Mouse (Mus musculus): ENCODE results near the gene Myl4.
A peak's percentile ranks its signal among the peaks of the same experiment; 100 is the strongest.

Myl4 gene

DNA sequence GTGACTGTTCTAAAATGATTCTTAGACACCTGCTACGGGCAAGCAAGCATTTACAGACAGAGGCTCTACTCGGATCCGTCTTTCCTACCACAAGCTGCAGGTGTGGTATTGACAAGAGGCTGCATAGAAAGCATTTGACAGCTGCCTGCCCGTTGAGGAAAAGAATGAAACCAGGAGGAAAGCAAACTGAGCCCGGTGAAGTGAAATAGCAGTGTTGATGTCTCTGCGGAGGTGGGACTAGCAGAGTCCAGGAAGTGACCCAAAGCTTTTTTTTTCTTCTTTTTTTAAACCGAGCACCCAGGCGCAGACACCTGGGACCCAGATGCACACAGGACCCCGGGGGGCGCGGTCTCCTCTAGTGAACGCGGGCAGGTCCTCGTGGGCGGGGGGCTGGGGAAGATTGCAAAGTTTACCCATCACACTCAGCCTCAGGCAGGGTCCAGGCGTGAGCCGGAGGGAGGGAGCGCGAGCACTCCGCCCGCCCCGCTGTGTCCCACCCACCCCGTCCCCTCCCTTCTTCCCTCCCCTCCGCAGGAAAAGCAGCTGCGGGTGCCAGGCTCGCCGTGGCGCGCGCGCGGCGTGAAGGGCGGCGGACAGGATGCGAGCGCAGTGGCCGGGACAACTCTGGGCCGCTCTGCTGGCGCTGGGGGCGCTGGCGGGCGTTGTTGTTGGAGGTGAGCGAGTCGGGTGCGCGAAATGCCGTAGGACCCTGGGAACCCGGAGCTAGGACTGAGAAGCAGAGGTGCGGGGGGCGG is 57.2 kb downstream of the Myl4 start, which contains the start of gene Itgb3:
Gene Itgb3 (plus strand): TSS at position 510 of the 755 bp plus-strand sequence.
- DNase-seq = peak; percentile 84

- DNase-seq = no peak
Measured at GRCm38 (mm10) chr11:104608249-104608920, 57.9 kb downstream of the Myl4 start.

- DNase-seq = no peak
Measured at GRCm38 (mm10) chr11:104609033-104609684, 58.7 kb downstream of the Myl4 start.

DNA sequence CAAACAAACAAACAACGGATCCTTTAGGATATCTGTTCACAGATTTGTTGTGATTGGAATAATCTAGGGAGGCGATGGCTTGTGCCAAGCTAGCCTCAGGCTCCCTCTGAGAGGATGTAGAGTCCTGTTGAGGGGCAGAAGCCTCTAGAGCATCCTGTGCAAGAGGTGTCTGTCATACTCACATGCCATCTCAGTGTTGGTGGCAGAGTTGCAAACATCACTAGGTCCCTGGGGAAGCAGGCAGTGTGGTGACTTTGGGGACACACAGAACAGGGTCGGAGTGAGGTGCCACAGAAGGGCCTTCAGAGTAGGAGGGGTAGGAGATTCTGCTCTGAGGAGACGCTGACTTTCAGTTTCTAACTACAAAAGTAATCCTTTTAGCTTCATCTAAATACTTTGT is 59.3 kb downstream of the Myl4 start:
- DNase-seq = no peak

DNA sequence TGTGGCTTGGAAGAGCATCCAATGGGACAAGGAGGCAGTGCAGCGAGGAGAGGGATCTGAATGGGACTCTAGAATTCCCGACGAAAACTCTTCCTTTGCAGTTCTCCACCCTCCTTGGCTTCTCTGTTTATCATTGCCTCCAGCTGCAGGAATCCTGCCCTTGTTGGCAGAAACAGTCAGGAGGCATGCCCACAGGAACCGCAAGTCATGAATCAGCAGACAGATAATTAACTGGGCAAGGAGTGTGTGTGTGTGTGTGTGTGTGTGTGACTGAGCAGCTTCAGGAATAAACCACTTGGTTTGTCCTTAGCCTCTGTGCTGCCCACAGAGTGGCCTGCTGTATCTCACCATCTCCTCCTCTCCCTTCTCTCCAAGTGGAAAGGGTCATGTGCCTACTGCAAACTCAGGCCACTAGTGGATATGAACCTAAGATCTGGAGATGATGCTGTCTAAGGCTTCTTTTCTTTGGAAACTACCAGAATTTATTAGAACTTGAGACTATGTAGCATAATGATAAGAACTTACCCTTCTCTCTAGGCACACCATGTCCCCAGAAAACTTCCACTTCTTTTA is 61.2 kb downstream of the Myl4 start:
- DNase-seq = peak; percentile 66

GRCm38 (mm10) chr11:104613551-104613950 is 63.1 kb downstream of the Myl4 start:
- DNase-seq = no peak

DNA sequence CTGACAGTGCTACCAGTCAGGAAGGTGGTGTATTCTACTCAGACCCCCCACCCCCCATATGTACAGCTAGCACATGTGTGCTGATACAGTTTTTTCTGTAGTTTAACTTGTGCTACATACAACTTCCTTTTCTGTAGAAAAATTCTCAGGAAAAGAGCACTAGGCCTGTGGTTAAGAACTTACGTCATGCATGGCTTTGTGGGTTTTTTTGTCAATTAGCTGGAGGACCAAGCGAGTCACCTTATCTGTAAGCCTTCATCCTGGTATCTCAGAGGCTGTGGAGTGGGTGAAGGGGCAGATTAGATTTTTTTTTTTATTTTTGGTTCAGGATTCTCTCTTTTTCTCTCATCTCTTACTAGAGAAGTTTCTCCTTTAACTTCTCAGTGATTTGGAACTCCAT is 63.7 kb downstream of the Myl4 start:
- DNase-seq = no peak

DNA sequence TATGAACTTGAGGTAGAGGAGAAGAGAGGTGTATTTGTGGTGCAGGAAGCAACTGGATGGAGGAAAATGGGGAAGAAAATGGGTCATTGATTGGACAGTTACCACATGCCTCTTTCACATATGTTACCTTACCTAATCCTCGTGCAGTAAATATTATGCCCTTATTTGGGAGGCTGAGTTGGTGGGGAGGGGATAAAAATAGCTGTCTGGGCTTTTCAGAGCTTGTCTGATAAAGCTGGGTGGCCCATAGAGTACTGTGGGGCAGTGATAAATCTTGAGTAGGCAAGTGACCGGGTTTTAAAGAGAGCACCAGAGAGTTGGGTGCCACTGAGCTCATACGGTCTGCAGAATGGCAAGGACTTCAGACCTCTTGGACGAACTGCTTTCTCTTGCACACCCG is 65.7 kb downstream of the Myl4 start:
- no peak for DNase-seq

- no peak for DNase-seq
Measured at GRCm38 (mm10) chr11:104618638-104619076, 68.2 kb downstream of the Myl4 start.

DNA sequence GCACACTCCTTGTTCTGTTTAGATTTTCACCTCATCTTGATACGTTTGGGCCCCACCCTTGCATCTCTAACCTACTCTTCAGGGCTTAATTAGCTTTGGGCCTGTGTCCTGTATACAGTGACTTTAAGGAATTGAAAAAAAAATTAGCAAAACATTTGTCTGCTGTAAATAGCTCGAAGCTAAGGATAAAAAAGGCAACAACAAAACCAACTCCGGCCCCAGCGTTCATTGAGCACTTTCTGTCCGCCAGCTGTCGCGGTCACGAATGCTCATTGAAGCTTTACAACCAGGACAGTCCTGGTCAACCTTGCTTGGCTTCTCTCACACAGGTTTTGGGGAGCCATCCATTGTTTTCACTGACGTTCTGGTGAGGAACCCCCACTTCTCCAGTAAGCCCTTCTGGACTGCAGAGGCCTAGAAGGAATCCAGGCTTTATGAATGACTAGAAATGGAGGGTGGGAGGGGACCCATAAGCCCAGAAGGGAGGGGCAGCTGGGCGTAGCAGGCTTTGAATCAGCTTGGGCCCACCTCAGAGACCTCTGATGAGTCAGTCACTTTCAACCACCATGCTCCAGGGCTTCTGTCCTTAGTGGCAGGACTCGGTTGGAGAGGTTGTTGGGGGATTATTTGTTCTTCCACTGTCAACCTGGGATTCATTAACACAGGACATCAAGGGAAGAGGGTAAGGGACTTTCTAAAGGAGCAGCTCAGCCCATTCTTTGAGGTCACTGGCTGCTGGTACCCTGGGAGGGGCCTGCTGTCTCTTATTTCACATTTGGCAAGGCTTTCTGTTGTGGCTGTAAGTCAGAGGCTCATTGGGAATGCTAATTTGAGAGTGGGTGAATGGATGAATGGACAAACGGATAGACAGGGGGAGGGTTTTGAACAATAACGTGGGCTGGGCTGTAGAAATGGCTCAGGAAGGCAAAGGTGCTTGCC is 68.9 kb downstream of the Myl4 start:
- no peak for DNase-seq

DNA sequence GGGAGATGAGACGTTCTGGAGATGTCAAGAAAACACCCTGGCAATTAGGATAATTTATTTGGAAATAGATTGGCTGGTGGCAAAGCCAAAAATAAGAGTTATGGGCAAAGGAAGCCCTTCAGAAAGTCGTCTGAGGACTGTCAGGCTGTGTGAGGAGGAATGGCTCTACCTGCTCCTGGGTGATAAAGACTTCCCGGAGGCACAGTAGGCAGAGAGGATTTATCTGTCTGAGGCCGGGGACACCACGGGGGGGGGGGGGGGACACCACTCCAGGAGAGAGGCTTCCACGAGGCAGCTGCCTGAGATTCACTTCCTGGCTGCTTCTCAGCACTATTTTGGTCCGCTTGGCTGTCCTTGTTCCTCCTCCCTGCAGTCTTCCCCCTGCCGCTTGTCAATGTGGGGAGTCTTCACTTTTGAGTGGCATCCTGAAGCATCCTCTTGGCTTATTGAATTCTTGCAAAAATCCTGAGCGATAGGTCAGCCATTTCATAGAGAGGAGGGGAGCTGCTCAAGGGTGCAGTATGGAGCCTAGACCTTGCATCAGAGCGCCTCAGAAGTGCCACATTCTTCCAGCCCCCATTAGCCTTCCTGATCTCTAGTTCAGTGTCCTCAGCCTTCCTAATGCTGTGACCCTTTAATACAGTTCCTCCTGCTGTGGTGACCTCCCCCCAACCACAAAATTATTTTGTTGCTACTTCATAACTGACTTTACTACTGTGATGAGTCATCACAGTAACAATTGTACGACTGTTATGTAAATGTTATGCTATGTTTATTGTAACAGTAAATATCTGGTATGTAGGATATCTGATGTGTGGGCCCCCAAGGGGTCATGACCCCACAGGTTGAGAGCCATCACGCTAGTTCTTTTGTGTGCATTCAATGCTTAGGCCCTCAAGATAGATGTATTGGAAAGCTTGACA is 71.8 kb downstream of the Myl4 start:
- DNase-seq = no peak

DNA sequence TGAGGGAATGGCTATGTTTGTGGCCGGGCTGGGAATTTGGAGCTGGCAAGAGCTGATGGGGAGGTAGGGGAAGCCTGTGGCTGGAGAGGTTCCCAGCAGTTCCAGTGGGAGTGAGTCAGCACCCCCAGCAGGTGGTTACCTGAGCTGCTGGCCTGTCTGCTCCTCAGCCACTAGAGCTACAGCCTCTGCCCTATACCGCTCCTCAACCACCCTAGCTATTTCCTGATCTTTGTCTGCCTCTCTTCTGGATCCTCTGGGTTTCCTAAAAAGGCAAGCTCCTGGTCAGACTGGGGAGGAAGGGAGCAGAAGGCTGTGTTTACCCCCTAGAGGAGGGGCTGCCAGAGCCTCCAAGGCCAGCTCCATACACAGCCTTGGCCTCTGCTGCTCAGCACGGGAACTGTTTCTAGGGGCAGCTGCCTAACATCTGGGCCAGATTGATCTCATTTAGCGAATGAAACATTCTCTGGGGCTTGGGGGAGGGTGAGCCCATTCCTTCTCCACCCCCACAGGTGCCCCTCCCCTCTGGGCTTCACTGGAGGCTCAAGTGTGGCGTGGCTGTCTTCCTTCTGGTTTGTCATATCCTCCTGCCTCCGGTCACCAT is 74.4 kb downstream of the Myl4 start:
- peak; percentile 31 for DNase-seq

DNA sequence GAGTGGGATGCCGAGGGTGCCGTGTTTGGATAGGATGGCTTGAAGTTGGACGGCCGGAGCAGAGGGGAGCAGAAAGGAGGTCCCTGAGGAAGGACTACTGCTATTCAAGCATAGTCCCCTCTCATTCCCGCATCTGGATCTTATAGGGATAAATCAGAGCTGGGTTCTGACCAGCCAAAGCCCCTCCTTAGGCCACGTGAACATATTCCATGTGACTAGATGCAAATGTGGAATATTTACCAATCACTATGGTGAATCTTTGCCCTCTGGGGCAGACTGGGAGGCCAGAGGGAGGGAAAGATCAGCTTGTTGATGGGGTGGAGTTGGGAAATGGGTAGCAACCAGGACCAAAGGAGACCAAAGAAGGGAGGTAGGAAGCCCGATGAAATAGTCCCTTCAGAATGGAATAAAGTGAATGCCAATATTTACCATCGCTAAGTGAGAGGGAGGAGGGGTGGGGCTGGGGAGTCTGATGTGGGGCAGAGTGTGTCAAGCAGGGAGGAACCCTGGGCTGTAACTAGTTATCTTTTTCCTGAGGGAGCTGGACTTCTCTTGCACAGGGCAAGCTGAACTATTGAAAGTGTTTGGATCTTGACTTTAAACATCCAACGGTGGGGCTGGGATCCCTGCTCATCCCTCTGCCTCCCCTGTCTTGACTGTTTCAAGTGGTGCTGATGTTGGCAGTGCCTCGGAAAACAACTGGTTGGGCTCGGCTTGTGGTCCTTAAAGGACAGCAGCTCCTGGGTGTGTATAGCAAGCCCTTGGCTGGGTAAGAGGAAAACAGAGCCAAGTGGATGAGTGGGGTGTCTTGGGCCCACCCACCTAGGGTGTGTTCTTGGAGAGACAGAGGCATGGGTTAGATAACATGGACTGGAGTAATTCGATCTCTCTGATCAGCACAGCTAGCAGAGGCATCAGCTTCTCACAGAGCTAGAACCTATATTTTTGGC is 75.3 kb downstream of the Myl4 start:
- no peak for DNase-seq

DNA sequence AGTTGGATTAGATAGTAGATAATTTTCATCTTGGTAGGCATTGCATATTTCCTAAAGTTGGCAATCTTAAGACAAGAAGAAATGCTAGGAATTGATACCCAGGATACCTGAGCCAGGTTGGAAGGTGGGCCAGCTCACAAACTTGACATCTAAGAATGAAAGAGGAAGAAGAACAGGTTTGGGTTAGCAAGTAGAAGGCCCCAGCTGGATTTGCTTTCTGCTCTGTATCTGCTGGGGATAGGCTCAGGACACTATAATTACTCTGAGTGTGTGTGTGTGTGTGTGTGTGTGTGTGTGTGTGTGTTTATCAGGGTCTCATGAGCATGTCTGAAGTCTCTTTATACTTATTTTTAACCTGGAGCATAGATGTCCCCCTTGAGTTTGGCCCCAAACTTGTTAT is 76.2 kb downstream of the Myl4 start:
- no peak for DNase-seq

- DNase-seq = no peak
Measured at GRCm38 (mm10) chr11:104627616-104628301, 77.3 kb downstream of the Myl4 start.

- no peak for DNase-seq
Measured at GRCm38 (mm10) chr11:104628566-104628965, 78.1 kb downstream of the Myl4 start.

DNA sequence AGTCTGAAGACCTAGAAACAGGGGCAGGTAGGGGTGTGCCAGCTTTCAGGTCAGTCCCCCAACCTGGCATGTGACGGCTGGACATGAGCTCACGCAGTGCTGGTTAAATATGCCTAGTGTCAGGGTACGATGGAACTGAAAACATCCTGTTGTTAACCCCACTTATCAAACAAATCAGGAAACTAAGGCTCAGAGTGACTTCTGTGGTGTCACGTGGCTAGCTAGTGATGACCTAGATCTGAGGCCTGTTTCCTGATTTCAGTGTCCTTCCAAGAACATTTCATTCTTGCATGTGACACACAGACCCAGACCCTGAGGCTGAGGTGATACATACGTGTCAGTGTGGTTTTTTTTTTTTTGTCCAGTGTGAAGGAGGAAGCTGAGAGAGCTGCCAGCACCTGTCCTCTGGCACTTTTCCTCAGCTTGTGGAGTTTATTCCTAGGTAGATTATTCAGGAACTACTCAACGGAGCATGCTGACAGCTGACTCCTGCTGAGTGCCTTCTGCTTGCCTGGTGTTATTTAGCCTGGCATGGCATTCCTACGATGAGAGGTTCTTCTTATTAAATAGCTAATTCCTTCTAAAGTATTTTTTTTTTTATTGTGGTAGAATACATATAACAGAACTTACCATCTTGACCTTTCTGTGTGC is 79.8 kb downstream of the Myl4 start:
- DNase-seq = no peak

DNA sequence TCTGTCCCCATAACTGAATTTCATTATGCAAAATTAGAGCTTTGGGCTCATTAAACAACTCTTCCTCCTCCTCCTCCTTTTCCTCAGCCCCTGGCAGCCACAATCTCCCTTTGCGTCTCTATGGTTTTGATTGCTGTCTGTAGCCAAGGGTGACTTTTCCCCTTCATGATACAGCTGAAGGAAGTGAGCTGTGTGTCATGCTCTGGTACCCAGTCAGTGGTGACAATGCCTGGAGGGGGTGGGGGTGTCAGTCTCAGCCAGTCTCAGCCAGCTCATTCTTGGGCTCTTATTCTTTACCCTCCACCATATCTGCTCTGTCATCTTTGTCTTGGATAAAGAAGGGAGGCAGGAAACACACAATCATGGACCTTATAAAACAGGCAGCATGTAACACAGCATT is 80.8 kb downstream of the Myl4 start:
- no peak for DNase-seq
